Mouse (Mus musculus): Measurements from ENCODE around the gene Adgrv1. TPM values are rescaled to one million over a fixed set of nuclear protein-coding genes. Genes with fewer than 3 reads are reported as not detected.

The Adgrv1 gene
- total and polyA plus RNA-seq, 2 experiments from 2014 or later, result 4.2 to 7.8 TPM

DNA sequence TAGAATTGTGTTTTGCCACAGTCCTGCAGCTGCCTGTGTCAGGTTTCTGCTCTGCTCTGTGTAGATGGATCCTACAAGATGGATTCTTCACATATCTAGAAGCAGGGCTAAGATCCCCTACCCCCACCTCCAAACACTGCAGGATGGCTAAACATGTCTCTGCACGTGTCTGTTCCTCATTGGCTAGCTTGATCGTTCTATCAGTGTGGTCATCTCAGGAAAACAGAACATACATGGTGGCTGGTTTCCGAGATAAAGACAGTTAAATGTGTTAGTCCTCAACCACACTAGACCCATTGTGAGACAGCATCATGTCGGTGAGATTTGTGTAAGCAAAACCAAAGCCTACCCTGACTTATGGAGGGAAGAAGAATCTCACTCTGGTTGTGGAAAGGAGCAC is 456.1 kb downstream of the Adgrv1 start:
- Histone ChIP-seq H3K36me3 (ENCODE audit: insufficient read depth, low read length) (no peaks in the 10 kb centered on the region), H3K4me2 (ENCODE audit: low read depth, low read length) (no peak overlapping the region), H3K9ac (replicated peaks; ENCODE audit: low read length) (no peak overlapping the region), H3K4me3 (ENCODE audit: low read length) (no peak overlapping the region), H3K27ac (no peak overlapping the region), H3K27me3 (ENCODE audit: insufficient read depth, low read length) (no peaks in the 10 kb centered on the region), H3K4me1 (ENCODE audit: insufficient read depth, low read length) (no peaks in the 10 kb centered on the region), H3K9me3 (ENCODE audit: low read length) (no peaks in the 10 kb centered on the region)
- DNase-seq (ENCODE audit: low spot score) (no peak), ATAC-seq (no peak)
- 95% methylated on average over 4 of the region's 4 CpGs for WGBS
- TF ChIP-seq CTCF (IDR thresholded peaks at IDR 0.05; ENCODE audit: low read depth), result no peak

DNA sequence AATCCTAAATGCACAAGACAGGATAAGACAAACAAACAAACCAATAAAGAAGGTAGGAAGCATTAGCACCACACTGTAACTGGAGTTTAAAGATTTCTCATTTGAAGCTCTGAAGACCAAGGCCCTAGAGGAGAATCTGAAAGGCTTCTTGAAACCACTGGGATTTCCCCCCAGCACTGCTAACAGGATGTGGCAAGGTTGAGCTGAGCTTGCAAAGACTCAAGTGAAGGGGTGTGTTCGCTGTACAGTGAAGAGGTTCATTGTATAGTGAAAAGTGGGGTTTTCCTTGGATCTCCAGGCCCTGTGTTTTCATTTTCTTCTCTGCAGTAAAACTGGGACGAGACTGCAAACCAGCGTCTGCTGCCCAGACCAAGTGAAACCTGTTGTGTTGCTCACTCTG is 456.9 kb downstream of the Adgrv1 start:
- Histone ChIP-seq H3K9ac (replicated peaks; ENCODE audit: low read length) (no peak overlapping the region), H3K4me1 (ENCODE audit: insufficient read depth, low read length) (no peaks in the 10 kb centered on the region), H3K9me3 (ENCODE audit: low read length) (no peaks in the 10 kb centered on the region), H3K27ac (no peak overlapping the region), H3K27me3 (ENCODE audit: insufficient read depth, low read length) (no peaks in the 10 kb centered on the region), H3K36me3 (ENCODE audit: insufficient read depth, low read length) (no peaks in the 10 kb centered on the region), H3K4me2 (ENCODE audit: low read depth, low read length) (no peak overlapping the region), H3K4me3 (ENCODE audit: low read length) (no peak overlapping the region)
- ATAC-seq (no peak), DNase-seq (ENCODE audit: low spot score) (no peak)
- WGBS, result 83% methylated on average over 3 of the region's 3 CpGs
- no peak for TF ChIP-seq CTCF (IDR thresholded peaks at IDR 0.05; ENCODE audit: low read depth)

DNA sequence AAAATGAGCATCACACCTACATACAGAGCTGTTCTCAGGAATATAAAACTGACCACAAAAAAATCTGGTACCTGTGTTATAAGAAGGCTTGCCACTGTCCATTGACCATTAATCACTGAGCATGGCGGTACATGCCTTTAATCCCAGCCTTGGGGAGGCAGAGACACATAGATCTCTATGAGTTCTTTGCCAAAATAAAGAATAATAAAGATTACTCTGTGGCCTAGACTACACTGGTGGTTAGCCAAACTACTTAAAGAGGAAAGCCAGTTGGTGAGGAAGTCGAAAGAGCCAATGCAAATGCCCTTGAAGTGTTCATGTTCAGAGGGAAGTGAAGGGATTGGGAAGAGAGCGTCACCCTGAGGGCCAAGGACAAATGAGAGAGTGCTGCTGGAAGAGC is 461.8 kb downstream of the Adgrv1 start:
- no peaks in the 10 kb centered on the region for H3K9me3 ChIP-seq (ENCODE audit: low read length)
- no peak overlapping the region for H3K4me3 ChIP-seq (ENCODE audit: low read length)
- no peaks in the 10 kb centered on the region for H3K36me3 ChIP-seq (ENCODE audit: insufficient read depth, low read length)
- no peak overlapping the region for H3K27ac ChIP-seq
- H3K9ac ChIP-seq (replicated peaks; ENCODE audit: low read length), result no peak overlapping the region
- no peak overlapping the region for H3K4me2 ChIP-seq (ENCODE audit: low read depth, low read length)
- H3K27me3 ChIP-seq (ENCODE audit: insufficient read depth, low read length), result no peaks in the 10 kb centered on the region
- 88% methylated on average over 3 of the region's 3 CpGs for WGBS
- H3K4me1 ChIP-seq (ENCODE audit: insufficient read depth, low read length), result no peaks in the 10 kb centered on the region
- no peak for TF ChIP-seq CTCF (IDR thresholded peaks at IDR 0.05; ENCODE audit: low read depth)
- ATAC-seq, result no peak
- no peak for DNase-seq (ENCODE audit: low spot score)

DNA sequence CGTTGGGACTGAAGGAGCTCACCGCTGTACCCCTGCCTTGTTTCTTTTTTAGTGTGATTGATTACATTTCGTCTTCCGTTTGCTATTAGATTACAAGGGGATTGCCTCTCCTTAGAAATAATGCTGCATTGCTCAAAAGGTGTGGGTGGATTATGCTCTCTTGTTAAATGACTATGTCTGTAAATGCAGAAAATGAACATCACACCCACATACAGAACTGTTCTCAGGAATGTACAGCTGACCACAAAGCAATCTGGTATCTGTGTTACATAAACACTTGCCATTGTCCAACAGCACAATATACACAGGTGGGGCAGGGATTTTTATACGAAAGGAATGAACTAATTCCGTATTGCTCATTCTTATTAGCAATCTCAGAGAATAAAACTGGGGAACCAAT is 465.5 kb downstream of the Adgrv1 start:
- H3K4me2 ChIP-seq (ENCODE audit: low read depth, low read length), result no peak overlapping the region
- WGBS, result 89% methylated on average over 6 of the region's 6 CpGs
- H3K27ac ChIP-seq, result no peak overlapping the region
- H3K9ac ChIP-seq (replicated peaks; ENCODE audit: low read length), result no peak overlapping the region
- H3K4me3 ChIP-seq (ENCODE audit: low read length), result no peak overlapping the region
- TF ChIP-seq CTCF (IDR thresholded peaks at IDR 0.05; ENCODE audit: low read depth), result no peak
- no peaks in the 10 kb centered on the region for H3K9me3 ChIP-seq (ENCODE audit: low read length)
- DNase-seq (ENCODE audit: low spot score) (no peak), ATAC-seq (no peak)
- no peaks in the 10 kb centered on the region for H3K27me3 ChIP-seq (ENCODE audit: insufficient read depth, low read length)
- no peaks in the 10 kb centered on the region for H3K4me1 ChIP-seq (ENCODE audit: insufficient read depth, low read length)
- no peaks in the 10 kb centered on the region for H3K36me3 ChIP-seq (ENCODE audit: insufficient read depth, low read length)

DNA sequence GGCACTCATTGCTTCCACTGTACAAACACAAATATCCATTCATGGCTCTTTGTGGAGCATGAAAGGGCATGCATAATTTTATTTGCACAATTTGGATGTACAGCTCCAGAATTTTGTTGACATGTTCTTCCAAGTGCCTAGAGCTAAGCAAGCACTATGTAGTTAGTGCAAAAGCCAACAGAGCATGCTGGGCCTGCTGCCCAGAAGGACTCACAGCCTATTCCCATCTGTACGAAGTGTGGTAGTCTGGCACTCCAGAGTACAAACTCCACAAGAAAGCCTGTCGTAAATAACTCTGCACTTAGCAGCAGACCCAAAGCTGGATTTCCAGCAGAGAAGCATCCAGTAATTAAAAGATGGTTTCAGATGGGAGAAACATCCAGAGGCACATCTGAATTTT is 473.1 kb downstream of the Adgrv1 start:
- Histone ChIP-seq H3K4me2 (ENCODE audit: low read depth, low read length) (no peak overlapping the region), H3K4me1 (ENCODE audit: insufficient read depth, low read length) (no peaks in the 10 kb centered on the region), H3K9ac (replicated peaks; ENCODE audit: low read length) (no peak overlapping the region), H3K9me3 (ENCODE audit: low read length) (no peaks in the 10 kb centered on the region), H3K27ac (no peak overlapping the region), H3K4me3 (ENCODE audit: low read length) (no peak overlapping the region), H3K36me3 (ENCODE audit: insufficient read depth, low read length) (no peaks in the 10 kb centered on the region), H3K27me3 (ENCODE audit: insufficient read depth, low read length) (no peaks in the 10 kb centered on the region)
- ATAC-seq (no peak), DNase-seq (ENCODE audit: low spot score) (no peak)
- no peak for TF ChIP-seq CTCF (IDR thresholded peaks at IDR 0.05; ENCODE audit: low read depth)
- 55% methylated on average over 2 of the region's 2 CpGs for WGBS

DNA sequence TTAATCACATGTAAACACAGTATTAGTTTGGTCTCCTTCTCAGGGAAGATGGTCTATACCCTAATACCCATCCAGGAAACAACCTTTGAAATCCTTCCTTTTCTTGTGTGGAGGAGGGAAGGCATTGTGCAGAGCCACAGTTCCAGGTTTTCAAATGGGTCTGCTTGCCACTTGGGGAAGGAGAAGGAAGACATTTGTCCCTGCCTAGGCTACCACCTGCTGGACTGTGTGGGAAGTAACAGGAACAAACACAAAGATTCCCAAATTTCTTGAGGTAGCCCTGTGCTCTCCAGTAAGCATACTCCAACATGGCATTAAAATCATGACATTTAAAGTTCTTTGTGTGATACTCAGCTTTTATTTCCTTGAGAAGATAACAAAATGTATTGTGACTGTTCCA is 477.6 kb downstream of the Adgrv1 start:
- DNase-seq (ENCODE audit: low spot score) (peak; percentile 64), ATAC-seq (peak; percentile 75; the same call in 1 of the 2 replicates)
- Histone ChIP-seq H3K4me1 (ENCODE audit: insufficient read depth, low read length) (no peaks in the 10 kb centered on the region), H3K9ac (replicated peaks; ENCODE audit: low read length) (no peak overlapping the region), H3K4me3 (ENCODE audit: low read length) (no peak overlapping the region), H3K36me3 (ENCODE audit: insufficient read depth, low read length) (no peaks in the 10 kb centered on the region), H3K27ac (no peak overlapping the region), H3K9me3 (ENCODE audit: low read length) (no peaks in the 10 kb centered on the region), H3K4me2 (ENCODE audit: low read depth, low read length) (no peak overlapping the region), H3K27me3 (ENCODE audit: insufficient read depth, low read length) (no peaks in the 10 kb centered on the region)
- peak; percentile 79 for TF ChIP-seq CTCF (IDR thresholded peaks at IDR 0.05; ENCODE audit: low read depth)

DNA sequence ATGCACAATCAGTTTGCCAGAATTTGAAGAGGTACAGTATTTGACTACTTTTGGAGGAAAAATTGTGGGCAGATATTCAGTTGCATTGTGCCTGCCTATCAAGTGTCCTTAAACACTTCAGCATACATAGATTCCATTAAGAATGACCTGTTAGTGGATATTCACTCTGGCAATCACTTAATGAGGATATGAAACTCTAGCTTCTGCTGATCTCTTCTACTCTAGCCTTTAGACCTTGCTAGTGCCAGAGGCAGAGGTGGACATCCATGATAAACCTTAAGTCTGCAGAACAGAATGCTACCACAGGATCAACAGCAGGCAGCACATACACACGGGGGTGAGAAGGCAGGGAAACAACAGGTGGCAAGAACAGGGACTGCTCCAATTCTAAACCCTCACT is 488.5 kb downstream of the Adgrv1 start:
- Histone ChIP-seq H3K4me3 (ENCODE audit: low read length) (no peak overlapping the region), H3K27me3 (ENCODE audit: insufficient read depth, low read length) (no peaks in the 10 kb centered on the region), H3K4me1 (ENCODE audit: insufficient read depth, low read length) (no peaks in the 10 kb centered on the region), H3K4me2 (ENCODE audit: low read depth, low read length) (no peak overlapping the region), H3K36me3 (ENCODE audit: insufficient read depth, low read length) (no peaks in the 10 kb centered on the region), H3K27ac (no peak overlapping the region), H3K9ac (replicated peaks; ENCODE audit: low read length) (no peak overlapping the region), H3K9me3 (ENCODE audit: low read length) (no peaks in the 10 kb centered on the region)
- ATAC-seq, result no peak
- DNase-seq (ENCODE audit: low spot score), result no peak
- WGBS, result 66% methylated on average over 1 of the region's 1 CpGs
- TF ChIP-seq CTCF (IDR thresholded peaks at IDR 0.05; ENCODE audit: low read depth), result no peak

Data from hindbrain, postnatal 0 days (tissue).